Mouse (Mus musculus) hindbrain, embryonic 13.5 days (tissue): ENCODE results near the gene Sox6. TPM values are rescaled to one million over a fixed set of nuclear protein-coding genes. Genes with fewer than 3 reads are reported as not detected.

ENCODE experiments used
- ATAC-seq: fragments of 200-750 bp; cut with Nextera tagmentation; 2 replicates; pipeline ENCODE4 v1.8.0; 2017; ENCODE audit warnings: moderate TSS enrichment; ENCODE audit not compliant: low FRiP score
- H3K27ac ChIP-seq: fragments of 300-500 bp; sonication (generic); 2 replicates; pipeline ENCODE4 v1.5.1; 2015; ENCODE audit warnings: inconsistent platforms, mild to moderate bottlenecking, moderate library complexity
- H3K27me3 ChIP-seq: fragments of 300-500 bp; sonication (generic); 2 replicates; pipeline ENCODE4 v1.6.1; 2015; ENCODE audit warnings: mild to moderate bottlenecking, inconsistent platforms
- H3K36me3 ChIP-seq: fragments of 300-500 bp; sonication (generic); 2 replicates; pipeline ENCODE4 v1.6.1; 2015; ENCODE audit warnings: mild to moderate bottlenecking, inconsistent platforms
- H3K4me1 ChIP-seq: fragments of 300-500 bp; sonication (generic); replicated peaks from 2 replicates; pipeline ENCODE4 v1.6.1; 2015; ENCODE audit warnings: inconsistent platforms
- H3K4me2 ChIP-seq: fragments of 300-500 bp; sonication (generic); 2 replicates; pipeline ENCODE4 v1.6.1; 2015; ENCODE audit warnings: inconsistent platforms, mild to moderate bottlenecking, moderate library complexity
- H3K4me3 ChIP-seq: fragments of 300-500 bp; sonication (generic); 2 replicates; pipeline ENCODE4 v1.5.1; 2015; ENCODE audit warnings: mild to moderate bottlenecking, inconsistent platforms
- H3K9ac ChIP-seq: fragments of 300-500 bp; sonication (generic); 2 replicates; pipeline ENCODE4 v1.6.1; 2015; ENCODE audit warnings: mild to moderate bottlenecking, inconsistent platforms
- H3K9me3 ChIP-seq: fragments of 300-500 bp; sonication (generic); 2 replicates; pipeline ENCODE4 v1.6.1; 2016; ENCODE audit warnings: inconsistent platforms
- WGBS: fragments of 180-500 bp; shearing (Covaris S2); methylation state at CpG from one replicate; pipeline ENCODE4 v1.1.7; 2015; 5-methylcytosine and 5-hydroxymethylcytosine counted together
- polyA plus RNA-seq: library from polyadenylated mRNA; unstranded; fragments of >200 nt; fragmentation: Nextera tagmentation; extraction: Ambion mirVana; gene quantifications from 2 replicates; pipeline ENCODE4 v1.2.1, GENCODE M21; 2015

Gene Sox6
- polyA plus RNA-seq, 1 experiment from 2014 or later, result 42.1 TPM

DNA sequence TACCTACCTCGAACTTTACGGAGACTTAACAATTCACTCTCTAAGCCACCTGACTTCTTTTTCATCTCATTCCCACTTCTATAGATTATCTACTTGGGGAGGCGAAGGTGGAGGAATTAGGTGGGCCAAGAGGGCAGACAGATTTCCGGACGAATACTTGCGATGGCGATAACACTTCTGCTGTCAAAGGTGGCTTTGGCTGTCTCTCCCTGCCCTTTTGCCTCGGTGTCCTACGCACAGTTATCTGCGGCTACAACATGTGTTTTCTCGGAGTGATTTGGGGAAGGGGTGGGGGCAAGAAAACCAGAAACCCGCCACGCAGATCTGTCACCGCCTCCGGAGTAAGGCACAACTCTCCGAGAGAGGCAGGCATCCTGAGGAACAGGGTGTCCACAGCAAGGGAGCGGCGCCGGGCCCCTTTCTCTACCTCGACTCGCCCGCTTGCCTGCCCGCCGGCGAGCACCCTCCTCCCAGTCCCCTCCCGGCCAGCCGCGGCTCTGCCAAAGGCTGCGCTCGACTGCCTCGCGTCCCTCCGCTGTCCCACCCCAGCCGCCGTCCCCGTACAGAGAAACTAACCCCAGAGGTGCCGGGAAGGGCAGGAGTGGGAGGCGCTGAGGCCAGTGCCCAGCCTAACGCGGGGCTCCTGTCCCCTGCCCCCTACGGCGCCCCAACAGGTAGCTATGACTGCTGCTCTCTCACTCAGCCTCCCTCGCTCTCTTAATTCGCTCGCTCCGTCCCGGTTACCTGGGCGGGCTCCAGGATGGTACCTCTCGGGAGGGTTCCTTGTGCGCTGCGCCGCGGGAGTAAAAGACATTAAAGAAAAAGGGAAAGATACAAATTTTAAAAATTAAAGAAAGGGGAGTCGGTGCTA, 5.0 kb downstream of the Sox6 start:
- peaks cover 53% of the 10 kb centered on the region for H3K4me1 ChIP-seq
- H3K27me3 ChIP-seq, result peaks cover 80% of the 10 kb centered on the region
- peak overlapping the region; percentile 74 for H3K9ac ChIP-seq
- peak overlapping the region; percentile 79 for H3K27ac ChIP-seq
- no peaks in the 10 kb centered on the region for H3K9me3 ChIP-seq
- WGBS, result under 1% methylated on average over 54 of the region's 54 CpGs
- ATAC-seq, result peak; percentile 27
- peak overlapping the region; percentile 62 for H3K4me3 ChIP-seq
- H3K36me3 ChIP-seq, result no peaks in the 10 kb centered on the region
- peak overlapping the region; percentile 95 for H3K4me2 ChIP-seq

DNA sequence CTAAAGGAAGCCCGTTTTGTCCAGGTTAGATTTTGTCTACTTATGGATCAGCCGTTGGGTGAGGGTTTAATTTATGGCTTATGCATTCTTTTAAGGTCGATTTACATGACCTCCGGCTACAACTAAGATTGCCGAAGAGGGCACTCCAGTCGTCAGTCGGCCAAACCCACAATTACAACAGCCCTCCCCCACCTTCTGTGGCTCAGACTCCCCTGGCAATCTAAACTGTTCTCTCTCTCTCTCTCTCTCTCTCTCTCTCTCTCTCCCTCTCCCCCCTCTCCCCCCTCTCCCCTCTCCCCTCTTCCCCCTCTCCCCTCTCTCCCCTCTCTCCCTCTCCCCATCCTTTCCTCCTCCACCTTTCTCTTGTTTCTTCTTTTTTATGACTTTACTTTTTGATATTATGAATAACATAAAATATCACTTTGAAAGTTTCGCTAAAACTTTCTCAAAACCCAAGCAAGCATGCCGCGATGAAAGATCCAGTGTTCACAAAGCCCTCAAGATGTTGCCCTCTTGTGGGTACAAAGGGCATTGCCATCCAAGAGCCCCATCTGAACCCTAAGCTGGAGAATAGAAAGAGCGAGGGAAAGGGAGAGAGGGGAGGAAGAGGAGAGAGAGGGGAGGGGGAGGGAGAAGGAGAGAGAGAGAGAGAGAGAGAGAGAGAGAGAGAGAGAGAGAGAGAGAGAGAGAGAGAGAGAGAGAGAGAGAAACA, 5.8 kb downstream of the Sox6 start:
- Histone ChIP-seq H3K27ac (peak overlapping the region; percentile 82), H3K9ac (peak overlapping the region; percentile 83), H3K4me1 (peaks cover 47% of the 10 kb centered on the region), H3K36me3 (no peaks in the 10 kb centered on the region), H3K27me3 (peaks cover 72% of the 10 kb centered on the region), H3K4me2 (peak overlapping the region; percentile 99), H3K4me3 (peak overlapping the region; percentile 62), H3K9me3 (no peaks in the 10 kb centered on the region)
- under 1% methylated on average over 11 of the region's 11 CpGs for WGBS
- ATAC-seq, result no peak

DNA sequence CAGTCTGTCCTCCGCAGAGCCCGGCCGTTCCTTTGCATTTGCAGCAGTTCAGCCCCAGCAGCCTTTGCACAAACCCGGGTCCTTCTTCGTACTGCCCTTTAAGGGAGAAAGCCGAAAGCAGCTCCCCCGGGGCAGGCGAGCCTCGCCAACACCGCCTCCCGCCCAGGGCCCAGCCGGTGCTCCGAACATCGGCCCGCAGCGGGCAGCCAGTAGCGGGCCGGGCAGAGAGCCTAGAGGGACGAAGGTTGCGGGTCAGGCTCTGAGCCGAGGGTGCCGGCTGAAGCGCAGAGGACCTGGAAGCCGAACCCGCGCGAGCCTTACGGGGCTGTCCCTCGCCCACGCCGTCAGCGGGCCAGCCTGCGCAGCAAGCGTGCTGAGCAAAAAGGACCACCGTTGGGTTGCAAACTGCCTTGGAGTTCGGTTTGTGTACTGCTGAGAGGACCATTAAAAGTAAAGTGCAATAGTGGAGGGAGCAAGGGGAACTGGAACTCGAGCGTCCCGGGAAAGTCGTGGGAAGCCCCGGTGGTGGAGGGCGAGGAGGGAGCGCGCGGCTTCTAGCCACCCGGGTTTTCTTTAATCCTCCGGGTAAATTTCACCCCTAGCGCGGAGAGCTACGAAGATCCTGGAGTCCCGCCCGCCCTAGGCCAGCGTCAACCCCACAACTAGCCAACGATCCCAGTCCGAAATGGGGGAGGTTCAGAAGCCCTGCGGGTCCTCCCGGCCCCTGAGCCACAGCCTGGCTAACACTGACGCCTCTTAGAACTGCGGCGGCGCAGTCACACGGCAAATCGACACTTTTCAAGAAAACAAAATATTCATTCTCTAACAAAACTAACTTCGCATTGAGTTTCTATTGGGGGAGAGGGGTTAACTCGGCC, 6.6 kb downstream of the Sox6 start:
- ATAC-seq, result peak; percentile 22; the same call in 1 of the 2 replicates
- WGBS, result under 1% methylated on average over 65 of the region's 65 CpGs

DNA sequence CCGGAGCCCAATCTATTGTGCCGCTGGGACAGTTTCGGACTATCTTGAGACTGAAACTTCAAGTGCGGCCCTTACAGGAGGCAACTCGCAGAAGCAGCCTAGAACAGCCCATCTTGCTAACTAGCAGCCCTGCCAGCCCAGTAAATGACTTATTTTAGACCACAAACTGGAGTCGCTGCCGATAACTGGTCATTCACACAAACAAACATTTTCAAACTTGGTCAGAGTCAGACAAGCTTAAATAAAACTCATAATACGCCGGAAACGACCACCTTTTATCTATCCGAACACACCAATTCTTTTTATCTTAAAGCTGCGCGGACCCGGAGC, 7.2 kb downstream of the Sox6 start:
- Histone ChIP-seq H3K27me3 (peaks cover 58% of the 10 kb centered on the region), H3K36me3 (no peaks in the 10 kb centered on the region), H3K27ac (peak overlapping the region; percentile 82), H3K9me3 (no peaks in the 10 kb centered on the region), H3K4me1 (peaks cover 47% of the 10 kb centered on the region), H3K4me2 (peak overlapping the region; percentile 99), H3K4me3 (peak overlapping the region; percentile 62), H3K9ac (peak overlapping the region; percentile 83)
- WGBS, result under 1% methylated on average over 14 of the region's 14 CpGs
- no peak for ATAC-seq

More for the DNA sequence above, 6.6 kb downstream of the Sox6 start:
- Histone ChIP-seq H3K4me2 (peak overlapping the region; percentile 99), H3K36me3 (no peaks in the 10 kb centered on the region), H3K9ac (peak overlapping the region; percentile 83), H3K27ac (peak overlapping the region; percentile 82), H3K9me3 (no peaks in the 10 kb centered on the region), H3K4me1 (peaks cover 47% of the 10 kb centered on the region), H3K27me3 (peaks cover 64% of the 10 kb centered on the region), H3K4me3 (peak overlapping the region; percentile 62)

- H3K4me2 ChIP-seq, result peak overlapping the region; percentile 99
- H3K4me1 ChIP-seq, result peaks cover 47% of the 10 kb centered on the region
- H3K9ac ChIP-seq, result peak overlapping the region; percentile 83
- H3K36me3 ChIP-seq, result no peaks in the 10 kb centered on the region
- H3K27ac ChIP-seq, result peak overlapping the region; percentile 82
- peaks cover 52% of the 10 kb centered on the region for H3K27me3 ChIP-seq
- 7% methylated on average over 26 of the region's 26 CpGs for WGBS
- H3K4me3 ChIP-seq, result peak overlapping the region; percentile 62
- ATAC-seq, result peak; percentile 36; the same call in 1 of the 2 replicates
- no peaks in the 10 kb centered on the region for H3K9me3 ChIP-seq
These were observed 7.8 kb downstream of the Sox6 start for GRCm38 (mm10) chr7:116030597-116031387.

- Histone ChIP-seq H3K4me2 (peak overlapping the region; percentile 99), H3K4me1 (peaks cover 46% of the 10 kb centered on the region), H3K4me3 (peak overlapping the region; percentile 62), H3K27me3 (peaks cover 44% of the 10 kb centered on the region), H3K27ac (peak overlapping the region; percentile 60), H3K36me3 (no peaks in the 10 kb centered on the region), H3K9me3 (no peaks in the 10 kb centered on the region), H3K9ac (peak overlapping the region; percentile 83; the same call in 1 of the 2 replicates)
- ATAC-seq, result no peak
- 38% methylated on average over 3 of the region's 3 CpGs for WGBS
These were observed 8.6 kb downstream of the Sox6 start for GRCm38 (mm10) chr7:116029991-116030390.

DNA sequence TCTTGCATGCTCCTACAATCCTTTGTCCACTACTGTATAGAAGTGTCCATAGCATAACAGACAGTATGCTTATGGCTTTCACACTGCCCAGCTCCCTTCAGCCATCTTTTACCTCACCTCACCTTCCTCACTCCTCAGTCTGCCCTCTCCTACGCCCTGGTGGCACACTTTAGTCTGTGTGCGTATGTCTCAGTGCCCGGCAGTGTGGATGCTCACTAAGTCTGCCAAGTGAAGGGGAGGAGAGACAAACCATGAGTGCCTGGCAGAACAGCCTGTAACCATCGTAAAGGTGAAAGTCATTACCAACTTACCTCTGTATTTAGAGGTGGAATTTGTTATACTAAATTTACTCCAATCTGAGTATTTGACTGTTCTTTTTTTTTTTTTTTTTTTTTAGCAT, 35.9 kb downstream of the Sox6 start:
- H3K4me3 ChIP-seq, result no peak overlapping the region
- ATAC-seq, result no peak

GRCm38 (mm10) chr7:115988109-115988779, 50.4 kb downstream of the Sox6 start:
- Histone ChIP-seq H3K27ac (no peak overlapping the region), H3K27me3 (no peaks in the 10 kb centered on the region), H3K36me3 (no peaks in the 10 kb centered on the region), H3K4me1 (no peaks in the 10 kb centered on the region), H3K4me3 (no peak overlapping the region), H3K4me2 (no peak overlapping the region), H3K9ac (no peak overlapping the region), H3K9me3 (no peaks in the 10 kb centered on the region)
- no peak for ATAC-seq
- 96% methylated on average over 2 of the region's 2 CpGs for WGBS

More for the DNA sequence above, 35.9 kb downstream of the Sox6 start:
- Histone ChIP-seq H3K36me3 (no peaks in the 10 kb centered on the region), H3K4me2 (no peak overlapping the region), H3K9me3 (no peaks in the 10 kb centered on the region), H3K9ac (no peak overlapping the region), H3K4me1 (no peaks in the 10 kb centered on the region), H3K27me3 (no peaks in the 10 kb centered on the region), H3K27ac (no peak overlapping the region)
- WGBS, result 96% methylated on average over 4 of the region's 4 CpGs

DNA sequence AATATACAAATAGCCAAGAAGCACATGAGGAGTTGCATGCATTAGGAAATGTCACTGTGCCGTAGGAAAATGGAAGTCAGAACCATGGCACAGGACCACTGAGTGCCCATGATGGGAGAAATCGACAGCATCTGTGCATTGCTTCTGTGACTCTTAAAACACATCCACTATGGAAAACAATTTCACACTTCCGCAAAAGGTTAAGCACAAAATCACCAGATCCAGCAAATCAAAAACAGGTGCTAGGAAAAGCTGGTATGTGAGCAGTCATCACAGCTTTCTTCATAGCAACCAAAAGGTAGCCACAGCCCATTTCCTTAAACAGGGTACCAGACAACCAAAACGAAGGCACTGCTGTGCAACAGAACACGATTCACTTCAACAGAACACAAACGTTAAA, 52.9 kb downstream of the Sox6 start:
- no peaks in the 10 kb centered on the region for H3K4me1 ChIP-seq
- H3K9me3 ChIP-seq, result no peaks in the 10 kb centered on the region
- H3K27me3 ChIP-seq, result no peaks in the 10 kb centered on the region
- H3K4me3 ChIP-seq, result no peak overlapping the region
- H3K4me2 ChIP-seq, result no peak overlapping the region
- no peak for ATAC-seq
- H3K9ac ChIP-seq, result no peak overlapping the region
- H3K27ac ChIP-seq, result no peak overlapping the region
- WGBS, result 81% methylated on average over 6 of the region's 6 CpGs
- no peaks in the 10 kb centered on the region for H3K36me3 ChIP-seq

- H3K27ac ChIP-seq, result no peak overlapping the region
- H3K27me3 ChIP-seq, result no peaks in the 10 kb centered on the region
- H3K4me2 ChIP-seq, result no peak overlapping the region
- 91% methylated on average over 3 of the region's 3 CpGs for whole genome bisulfite sequencing
- no peak overlapping the region for H3K9ac ChIP-seq
- no peak for ATAC-seq
- H3K36me3 ChIP-seq, result no peaks in the 10 kb centered on the region
- H3K4me3 ChIP-seq, result no peak overlapping the region
- no peaks in the 10 kb centered on the region for H3K4me1 ChIP-seq
- no peaks in the 10 kb centered on the region for H3K9me3 ChIP-seq
These were observed 54.5 kb downstream of the Sox6 start for GRCm38 (mm10) chr7:115984076-115984475.
